Mouse (Mus musculus) midbrain, postnatal 0 days (tissue): ENCODE measurements around the gene Timp3. TPM values are rescaled to one million over a fixed set of nuclear protein-coding genes. Genes with fewer than 3 reads are reported as not detected.

Experiments
- ATAC-seq: fragments of 200-750 bp; cut with Nextera tagmentation; 2 replicates; pipeline ENCODE4 v1.8.0; 2017; ENCODE audit warnings: moderate number of reproducible peaks, mild to moderate bottlenecking, moderate TSS enrichment, moderate library complexity; ENCODE audit not compliant: low FRiP score
- DNase-seq: peaks from one replicate; pipeline ENCODE4 v3.0.0-alpha.2; 2015; ENCODE audit warnings: low spot score
- H3K27ac ChIP-seq: fragments of 300-500 bp; sonication (generic); 2 replicates; pipeline ENCODE4 v1.5.1; 2014; ENCODE audit warnings: low read depth, mild to moderate bottlenecking, low read length, mixed read lengths
- H3K27me3 ChIP-seq: fragments of 300-500 bp; sonication (generic); 2 replicates; pipeline ENCODE4 v1.6.1; 2014; ENCODE audit warnings: low read length, control low read depth, mixed read lengths; ENCODE audit not compliant: insufficient read depth
- H3K36me3 ChIP-seq: fragments of 300-500 bp; sonication (generic); 2 replicates; pipeline ENCODE4 v1.6.1; 2014; ENCODE audit warnings: low read length, control low read depth, mixed read lengths; ENCODE audit not compliant: insufficient read depth
- H3K4me1 ChIP-seq: fragments of 300-500 bp; sonication (generic); 2 replicates; pipeline ENCODE4 v1.6.1; 2014; ENCODE audit warnings: mild to moderate bottlenecking, control low read depth, antibody characterized with exemption, low read length, mixed read lengths; ENCODE audit not compliant: insufficient read depth
- H3K4me2 ChIP-seq: fragments of 300-500 bp; sonication (generic); 2 replicates; pipeline ENCODE4 v1.6.1; 2014; ENCODE audit warnings: low read depth, mild to moderate bottlenecking, low read length, mixed read lengths; ENCODE audit not compliant: poor library complexity, severe bottlenecking
- H3K4me3 ChIP-seq: fragments of 300-500 bp; sonication (generic); 2 replicates; pipeline ENCODE4 v1.5.1; 2014; ENCODE audit warnings: low read depth, mild to moderate bottlenecking, low read length, moderate library complexity
- H3K9ac ChIP-seq: fragments of 300-500 bp; sonication (generic); replicated peaks from 2 replicates; pipeline ENCODE4 v1.6.1; 2014; ENCODE audit warnings: mild to moderate bottlenecking, low read length, moderate library complexity, mixed read lengths; ENCODE audit not compliant: poor library complexity, severe bottlenecking
- H3K9me3 ChIP-seq: fragments of 300-500 bp; sonication (generic); 2 replicates; pipeline ENCODE4 v1.6.1; 2016; ENCODE audit warnings: low read length, control low read depth
- CTCF ChIP-seq: IDR thresholded peaks from 2 replicates; pipeline ENCODE4 v1.5.1; 2016; ENCODE audit warnings: antibody characterized with exemption, mild to moderate bottlenecking
- WGBS: fragments of 180-500 bp; shearing (Covaris S2); extraction: QIAGEN DNeasy Blood & Tissue Kit; methylation state at CpG from one replicate; pipeline ENCODE4 v1.1.7; 2014; 5-methylcytosine and 5-hydroxymethylcytosine counted together
- polyA plus RNA-seq: library from polyadenylated mRNA; unstranded; fragments of >200 nt; fragmentation: Nextera tagmentation; extraction: Ambion mirVana; gene quantifications from 2 replicates; pipeline ENCODE4 v1.2.1, GENCODE M21; 2015
- total RNA-seq: library from RNA; depleted of rRNA; stranded (reverse); fragments of >200 nt; gene quantifications from 2 replicates; pipeline ENCODE4 v1.2.3, GENCODE M21; 2014; rRNA removed

The Timp3 gene
- total RNA-seq (105 and 133 TPM in 2 replicates), polyA plus RNA-seq (39.1 and 47.3 TPM in 2 replicates)

GRCm38 (mm10) chr10:86300293-86301116 is at the start of gene Timp3:
Gene Timp3 (plus strand): TSS chr10:86300372.
- no peak for TF ChIP-seq CTCF
- peak; percentile 84 for ATAC-seq
- Histone ChIP-seq H3K36me3 (no peaks in the 10 kb centered on the region), H3K4me1 (peaks cover 18% of the 10 kb centered on the region; the same call in 1 of the 2 replicates), H3K9me3 (no peaks in the 10 kb centered on the region), H3K27me3 (no peaks in the 10 kb centered on the region; the same call in 1 of the 2 replicates), H3K27ac (peak within 1 kb of the TSS; percentile 19; the same call in 1 of the 2 replicates), H3K4me2 (peak within 1 kb of the TSS; percentile 71), H3K4me3 (peak within 1 kb of the TSS; percentile 52), H3K9ac (peak within 1 kb of the TSS; percentile 68)
- DNase-seq, result peak; percentile 81
- WGBS, result 1% methylated on average over 62 of the region's 65 CpGs

GRCm38 (mm10) chr10:86256221-86256620 is 44.0 kb upstream of the Timp3 start:
- 0 out of 2 replicates have a peak, but pooled peaks cover 3% of the 10 kb centered on the region for H3K9me3 ChIP-seq
- no peak overlapping the region for H3K4me2 ChIP-seq
- H3K27me3 ChIP-seq, result no peaks in the 10 kb centered on the region
- ATAC-seq (peak; percentile 83), DNase-seq (peak; percentile 83)
- no peaks in the 10 kb centered on the region for H3K4me1 ChIP-seq
- no peaks in the 10 kb centered on the region for H3K36me3 ChIP-seq
- H3K4me3 ChIP-seq, result no peak overlapping the region
- peak overlapping the region; percentile 67; the same call in 1 of the 2 replicates for H3K27ac ChIP-seq
- H3K9ac ChIP-seq, result no peak overlapping the region
- no peak for TF ChIP-seq CTCF
- WGBS, result 48% methylated on average over 4 of the region's 4 CpGs

- WGBS, result 73% methylated on average over 3 of the region's 3 CpGs
- no peak for ATAC-seq
These were observed 43.1 kb upstream of the Timp3 start for GRCm38 (mm10) chr10:86257045-86257444.

GRCm38 (mm10) chr10:86258046-86258445 is 42.1 kb upstream of the Timp3 start:
- Histone ChIP-seq H3K36me3 (no peaks in the 10 kb centered on the region), H3K27me3 (no peaks in the 10 kb centered on the region), H3K9me3 (0 out of 2 replicates have a peak, but pooled peaks cover 3% of the 10 kb centered on the region), H3K9ac (no peak overlapping the region), H3K4me3 (no peak overlapping the region), H3K4me1 (no peaks in the 10 kb centered on the region), H3K4me2 (no peak overlapping the region), H3K27ac (no peak overlapping the region)
- ATAC-seq (no peak), DNase-seq (no peak)
- 80% methylated on average over 4 of the region's 4 CpGs for WGBS
- TF ChIP-seq CTCF, result no peak

More at GRCm38 (mm10) chr10:86257045-86257444, 43.1 kb upstream of the Timp3 start:
- H3K36me3 ChIP-seq, result no peaks in the 10 kb centered on the region
- 0 out of 2 replicates have a peak, but pooled peaks cover 3% of the 10 kb centered on the region for H3K9me3 ChIP-seq
- no peak overlapping the region for H3K4me2 ChIP-seq
- no peak overlapping the region for H3K4me3 ChIP-seq
- DNase-seq, result no peak
- no peaks in the 10 kb centered on the region for H3K27me3 ChIP-seq
- TF ChIP-seq CTCF, result no peak
- no peaks in the 10 kb centered on the region for H3K4me1 ChIP-seq
- no peak overlapping the region for H3K9ac ChIP-seq
- peak overlapping the region; percentile 67; the same call in 1 of the 2 replicates for H3K27ac ChIP-seq

GRCm38 (mm10) chr10:86258992-86259391 is 41.2 kb upstream of the Timp3 start:
- Histone ChIP-seq H3K36me3 (no peaks in the 10 kb centered on the region), H3K4me3 (no peak overlapping the region), H3K9ac (no peak overlapping the region), H3K9me3 (0 out of 2 replicates have a peak, but pooled peaks cover 3% of the 10 kb centered on the region), H3K4me1 (no peaks in the 10 kb centered on the region), H3K27ac (no peak overlapping the region), H3K4me2 (no peak overlapping the region), H3K27me3 (no peaks in the 10 kb centered on the region)
- 82% methylated on average over 3 of the region's 3 CpGs for WGBS
- DNase-seq, result no peak
- no peak for TF ChIP-seq CTCF
- ATAC-seq, result no peak

- DNase-seq (no peak), ATAC-seq (no peak)
- 75% methylated on average over 2 of the region's 2 CpGs for WGBS
- no peaks in the 10 kb centered on the region for H3K36me3 ChIP-seq
- H3K4me1 ChIP-seq, result no peaks in the 10 kb centered on the region
- no peak overlapping the region for H3K9ac ChIP-seq
- no peak overlapping the region for H3K27ac ChIP-seq
- no peak overlapping the region for H3K4me3 ChIP-seq
- H3K27me3 ChIP-seq, result no peaks in the 10 kb centered on the region
- TF ChIP-seq CTCF, result no peak
- H3K9me3 ChIP-seq, result 0 out of 2 replicates have a peak, but pooled peaks cover 3% of the 10 kb centered on the region
- H3K4me2 ChIP-seq, result no peak overlapping the region
These were observed 38.4 kb upstream of the Timp3 start for GRCm38 (mm10) chr10:86261725-86262124.
